Mouse (Mus musculus): ENCODE measurements at regions not wholly inside any gene's neighbourhood (a gene's known extent, or its start where the extent isn't known, plus 50 kb on each side); places are given as distances from the start of the nearest gene placed in this dataset.
"Not testable (repeated sequence)": the region's sequence is repeated elsewhere in the genome, so short reads cannot be mapped to it uniquely, and the experiment has no call there.

GRCm38 (mm10) chr4:114296380-114296779 lies 110.1 kb upstream of the Trabd2b start:
- ATAC-seq (ENCODE audit: low FRiP score), result no peak
- no peak overlapping the region for H3K27ac ChIP-seq
- no peaks in the 10 kb centered on the region for H3K9me3 ChIP-seq
- no peaks in the 10 kb centered on the region for H3K4me1 ChIP-seq (replicated peaks)
- H3K36me3 ChIP-seq, result no peaks in the 10 kb centered on the region
- H3K9ac ChIP-seq, result no peak overlapping the region
- no peak overlapping the region for H3K4me2 ChIP-seq
- no peak overlapping the region for H3K4me3 ChIP-seq
- H3K27me3 ChIP-seq, result no peaks in the 10 kb centered on the region

GRCm38 (mm10) chr4:114298517-114298916 lies 108.0 kb upstream of the Trabd2b start:
- not testable (repeated sequence) for H3K9ac ChIP-seq; H3K36me3 ChIP-seq; H3K27ac ChIP-seq; H3K27me3 ChIP-seq; H3K9me3 ChIP-seq; H3K4me2 ChIP-seq; H3K4me3 ChIP-seq; ATAC-seq (ENCODE audit: low FRiP score); H3K4me1 ChIP-seq (replicated peaks)
- WGBS, result 70% methylated on average over 1 of the region's 1 CpGs

- H3K27ac ChIP-seq, result no peak overlapping the region
- no peak overlapping the region for H3K4me3 ChIP-seq
- H3K9ac ChIP-seq, result no peak overlapping the region
- 47% methylated on average over 3 of the region's 3 CpGs for WGBS
- H3K9me3 ChIP-seq, result no peaks in the 10 kb centered on the region
- H3K36me3 ChIP-seq, result no peaks in the 10 kb centered on the region
- ATAC-seq (ENCODE audit: low FRiP score), result peak; percentile 73; the same call in 1 of the 2 replicates
- no peaks in the 10 kb centered on the region for H3K4me1 ChIP-seq (replicated peaks)
- H3K27me3 ChIP-seq, result no peaks in the 10 kb centered on the region
- no peak overlapping the region for H3K4me2 ChIP-seq
Observed at GRCm38 (mm10) chr4:114300390-114301012, 106.0 kb upstream of the Trabd2b start.

- no peak overlapping the region for H3K9ac ChIP-seq
- ATAC-seq (ENCODE audit: low FRiP score), result no peak
- no peaks in the 10 kb centered on the region for H3K27me3 ChIP-seq
- no peak overlapping the region for H3K27ac ChIP-seq
- H3K9me3 ChIP-seq, result no peaks in the 10 kb centered on the region
- H3K36me3 ChIP-seq, result no peaks in the 10 kb centered on the region
- H3K4me1 ChIP-seq (replicated peaks), result no peaks in the 10 kb centered on the region
- 71% methylated on average over 1 of the region's 1 CpGs for whole genome bisulfite sequencing
- H3K4me3 ChIP-seq, result no peak overlapping the region
- H3K4me2 ChIP-seq, result no peak overlapping the region
Observed at GRCm38 (mm10) chr4:114304654-114305053, 101.9 kb upstream of the Trabd2b start.

- Histone ChIP-seq H3K4me2 (no peak overlapping the region), H3K9me3 (no peaks in the 10 kb centered on the region), H3K4me3 (no peak overlapping the region), H3K9ac (no peak overlapping the region), H3K4me1 (replicated peaks) (no peaks in the 10 kb centered on the region), H3K36me3 (no peaks in the 10 kb centered on the region), H3K27ac (no peak overlapping the region), H3K27me3 (no peaks in the 10 kb centered on the region)
- no peak for ATAC-seq (ENCODE audit: low FRiP score)
- WGBS, result 82% methylated on average over 1 of the region's 1 CpGs
Observed at GRCm38 (mm10) chr4:114307491-114307890, 99.0 kb upstream of the Trabd2b start.

GRCm38 (mm10) chr4:114308518-114308917 lies 98.0 kb upstream of the Trabd2b start:
- H3K27me3 ChIP-seq, result no peaks in the 10 kb centered on the region
- H3K36me3 ChIP-seq, result no peaks in the 10 kb centered on the region
- H3K4me2 ChIP-seq, result no peak overlapping the region
- no peak overlapping the region for H3K9ac ChIP-seq
- no peak overlapping the region for H3K27ac ChIP-seq
- H3K9me3 ChIP-seq, result no peaks in the 10 kb centered on the region
- no peaks in the 10 kb centered on the region for H3K4me1 ChIP-seq (replicated peaks)
- WGBS, result 6% methylated on average over 1 of the region's 1 CpGs
- ATAC-seq (ENCODE audit: low FRiP score), result no peak
- no peak overlapping the region for H3K4me3 ChIP-seq

GRCm38 (mm10) chr4:114315051-114315450 lies 91.5 kb upstream of the Trabd2b start:
- H3K27ac ChIP-seq, result no peak overlapping the region
- H3K4me2 ChIP-seq, result no peak overlapping the region
- H3K36me3 ChIP-seq, result no peaks in the 10 kb centered on the region
- 84% methylated on average over 2 of the region's 2 CpGs for WGBS
- no peaks in the 10 kb centered on the region for H3K27me3 ChIP-seq
- no peak overlapping the region for H3K9ac ChIP-seq
- H3K4me3 ChIP-seq, result no peak overlapping the region
- no peak for ATAC-seq (ENCODE audit: low FRiP score)
- H3K9me3 ChIP-seq, result no peaks in the 10 kb centered on the region
- H3K4me1 ChIP-seq (replicated peaks), result no peaks in the 10 kb centered on the region

- Histone ChIP-seq H3K4me1 (replicated peaks) (no peaks in the 10 kb centered on the region), H3K9me3 (no peaks in the 10 kb centered on the region), H3K27ac (no peak overlapping the region), H3K4me3 (no peak overlapping the region), H3K36me3 (no peaks in the 10 kb centered on the region), H3K4me2 (no peak overlapping the region), H3K27me3 (no peaks in the 10 kb centered on the region), H3K9ac (no peak overlapping the region)
- ATAC-seq (ENCODE audit: low FRiP score), result no peak
- 71% methylated on average over 2 of the region's 2 CpGs for WGBS
Observed at GRCm38 (mm10) chr4:114315556-114315955, 91.0 kb upstream of the Trabd2b start.

DNA sequence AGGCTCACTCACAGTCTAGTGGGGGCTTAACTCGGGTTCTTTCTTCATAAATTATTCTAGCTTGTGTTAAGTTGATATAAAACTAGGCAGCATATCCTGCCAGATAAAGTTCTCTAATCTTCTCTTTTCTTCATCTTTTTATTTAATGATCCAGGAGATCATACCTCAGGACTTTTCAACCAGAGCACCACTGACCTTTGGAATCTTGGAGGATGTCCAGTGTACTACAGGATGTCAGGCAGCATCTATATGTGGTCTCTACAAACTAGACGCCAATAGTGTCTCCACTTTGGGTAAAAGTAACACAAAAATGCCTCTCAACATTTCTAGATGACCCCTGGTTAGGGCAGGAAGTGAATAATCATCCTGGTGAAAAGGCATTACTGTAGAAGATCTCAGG lies 89.4 kb upstream of the Trabd2b start:
- ATAC-seq (ENCODE audit: low FRiP score), result no peak
- H3K9me3 ChIP-seq, result no peaks in the 10 kb centered on the region
- H3K4me3 ChIP-seq, result no peak overlapping the region
- no peaks in the 10 kb centered on the region for H3K27me3 ChIP-seq
- H3K4me1 ChIP-seq (replicated peaks), result no peaks in the 10 kb centered on the region
- H3K36me3 ChIP-seq, result no peaks in the 10 kb centered on the region
- WGBS, result 90% methylated on average over 2 of the region's 2 CpGs
- H3K4me2 ChIP-seq, result no peak overlapping the region
- H3K9ac ChIP-seq, result no peak overlapping the region
- H3K27ac ChIP-seq, result no peak overlapping the region

DNA sequence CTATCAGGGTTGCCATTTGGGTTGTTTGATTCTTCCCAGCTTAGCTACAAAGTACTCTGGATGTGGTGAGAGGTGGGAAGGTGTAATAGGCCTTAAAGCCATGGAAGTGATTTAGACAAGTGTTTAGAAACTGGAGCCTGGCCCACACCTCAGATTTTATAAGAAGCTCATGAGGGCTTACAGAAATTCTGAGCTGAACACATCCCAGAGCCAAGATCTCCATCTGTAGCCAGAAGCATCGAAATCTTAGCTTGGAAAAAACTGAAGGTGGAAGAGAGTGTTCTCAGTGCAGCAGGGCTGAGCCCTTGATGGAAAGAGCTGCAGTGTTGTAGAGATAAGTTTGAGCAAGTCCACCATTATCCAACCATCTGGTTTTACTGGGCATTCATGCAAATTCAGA lies 86.4 kb upstream of the Trabd2b start:
- no peak overlapping the region for H3K27ac ChIP-seq
- no peaks in the 10 kb centered on the region for H3K9me3 ChIP-seq
- no peak overlapping the region for H3K4me3 ChIP-seq
- no peak overlapping the region for H3K4me2 ChIP-seq
- no peak for ATAC-seq (ENCODE audit: low FRiP score)
- 61% methylated on average over 1 of the region's 1 CpGs for WGBS
- H3K9ac ChIP-seq, result no peak overlapping the region
- H3K36me3 ChIP-seq, result no peaks in the 10 kb centered on the region
- no peaks in the 10 kb centered on the region for H3K27me3 ChIP-seq
- no peaks in the 10 kb centered on the region for H3K4me1 ChIP-seq (replicated peaks)

DNA sequence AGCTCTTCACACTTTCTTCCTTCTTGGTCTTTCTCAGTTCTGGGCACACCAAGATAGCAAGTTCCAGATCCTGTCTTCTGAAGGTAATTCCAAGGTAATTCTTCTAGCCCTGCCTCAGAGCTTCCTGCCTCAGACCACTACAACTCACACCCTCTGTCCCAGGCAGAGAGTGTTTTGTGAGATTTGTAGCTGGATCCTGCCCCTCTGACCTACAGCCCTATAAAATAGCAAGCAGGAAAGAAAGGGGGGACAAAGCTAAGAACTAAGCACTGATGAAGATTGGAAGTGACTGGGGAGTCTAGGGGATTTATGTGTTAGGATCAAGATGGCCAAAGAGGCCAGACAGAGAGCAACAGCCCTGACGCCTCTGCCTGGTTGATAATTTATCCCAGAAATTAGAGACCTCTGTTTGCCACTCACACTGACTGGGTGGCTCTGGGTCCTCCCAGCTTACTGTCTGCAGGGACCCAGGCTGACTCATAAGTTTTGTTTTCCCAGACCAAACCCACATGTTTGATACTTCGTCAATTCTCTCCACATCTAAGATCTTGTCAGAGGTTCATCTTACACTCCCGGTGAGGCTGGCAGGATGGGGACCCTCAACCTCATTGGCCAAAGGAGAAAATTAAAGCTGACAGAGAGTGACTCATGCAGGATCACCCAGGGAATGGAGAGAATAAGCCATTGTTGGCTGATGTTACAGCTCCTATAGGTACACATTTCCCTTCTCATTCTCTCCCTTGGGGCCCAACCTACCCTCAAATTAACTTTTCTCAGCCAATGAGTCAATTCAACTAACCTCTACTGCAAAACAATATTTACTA lies 84.8 kb upstream of the Trabd2b start:
- Histone ChIP-seq H3K4me1 (replicated peaks) (no peaks in the 10 kb centered on the region), H3K27ac (no peak overlapping the region), H3K9ac (no peak overlapping the region), H3K4me3 (no peak overlapping the region), H3K9me3 (no peaks in the 10 kb centered on the region), H3K27me3 (no peaks in the 10 kb centered on the region), H3K36me3 (no peaks in the 10 kb centered on the region), H3K4me2 (no peak overlapping the region)
- no peak for ATAC-seq (ENCODE audit: low FRiP score)
- 69% methylated on average over 3 of the region's 3 CpGs for WGBS

GRCm38 (mm10) chr4:114329978-114330377 lies 76.5 kb upstream of the Trabd2b start:
- H3K36me3 ChIP-seq, result no peaks in the 10 kb centered on the region
- 95% methylated on average over 1 of the region's 1 CpGs for WGBS
- H3K27ac ChIP-seq, result no peak overlapping the region
- no peaks in the 10 kb centered on the region for H3K4me1 ChIP-seq (replicated peaks)
- H3K4me3 ChIP-seq, result no peak overlapping the region
- H3K27me3 ChIP-seq, result no peaks in the 10 kb centered on the region
- no peak overlapping the region for H3K9ac ChIP-seq
- H3K4me2 ChIP-seq, result no peak overlapping the region
- no peak for ATAC-seq (ENCODE audit: low FRiP score)
- H3K9me3 ChIP-seq, result no peaks in the 10 kb centered on the region

DNA sequence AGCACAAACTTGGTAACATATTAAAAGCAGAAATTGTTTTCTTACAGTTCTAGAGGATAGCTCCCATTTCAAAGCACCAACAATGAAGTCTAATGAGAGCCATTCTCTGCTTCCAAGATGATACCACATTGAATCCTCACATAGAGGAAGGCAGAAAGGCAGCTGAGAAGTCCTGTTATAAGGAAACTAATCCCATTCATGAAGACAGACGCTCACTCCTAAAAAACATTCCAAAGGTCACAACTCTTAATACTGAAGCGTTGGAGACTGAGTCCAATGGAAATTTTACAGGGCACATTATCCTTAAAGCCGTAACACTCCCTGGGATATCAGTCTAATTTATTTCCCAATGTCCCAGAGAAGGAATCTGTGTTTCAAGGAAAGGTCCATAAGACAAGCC lies 75.4 kb upstream of the Trabd2b start:
- Histone ChIP-seq H3K4me1 (replicated peaks) (no peaks in the 10 kb centered on the region), H3K27me3 (no peaks in the 10 kb centered on the region), H3K36me3 (no peaks in the 10 kb centered on the region), H3K27ac (no peak overlapping the region), H3K4me3 (no peak overlapping the region), H3K4me2 (no peak overlapping the region), H3K9ac (no peak overlapping the region), H3K9me3 (no peaks in the 10 kb centered on the region)
- ATAC-seq (ENCODE audit: low FRiP score), result no peak
- 79% methylated on average over 3 of the region's 3 CpGs for WGBS
